Mouse (Mus musculus) MEL (cell line): ENCODE data around the gene Med25. TPM values are rescaled to one million over a fixed set of nuclear protein-coding genes. Genes with fewer than 3 reads are reported as not detected.

Experiments used
- DNase-seq: peaks from one replicate; pipeline ENCODE4 v3.0.0; 2011; ENCODE audit warnings: low read depth, low spot score
- H3K27ac ChIP-seq: 2 replicates; pipeline ENCODE4 v1.5.1; 2012; ENCODE audit warnings: low read depth, mild to moderate bottlenecking, control low read depth, low read length, moderate library complexity; ENCODE audit not compliant: control insufficient read depth
- H3K27me3 ChIP-seq, 2 experiments: fragments of 150-350 bp in 1 of 2; sonication (generic) in 1 of 2; 2 replicates each; pipeline ENCODE4 v1.6.1; 2012; ENCODE audit warnings: low read length in 2 of 2, mild to moderate bottlenecking in 2 of 2, improper control_type of control experiment in 1 of 2, moderate library complexity in 1 of 2; ENCODE audit not compliant: insufficient read depth in 2 of 2, control insufficient read depth in 1 of 2
- H3K36me3 ChIP-seq, 2 experiments: 2 replicates each; pipeline ENCODE4 v1.6.1; 2012 to 2014; ENCODE audit warnings: low read length in 2 of 2, improper control_type of control experiment in 1 of 2, inconsistent platforms in 1 of 2, mild to moderate bottlenecking in 1 of 2; ENCODE audit not compliant: insufficient read depth in 2 of 2, control insufficient read depth in 1 of 2
- H3K4me1 ChIP-seq, 2 experiments: fragments of 150-350 bp in 1 of 2; sonication (generic) in 1 of 2; 2 replicates each; pipeline ENCODE4 v1.6.1; 2012; ENCODE audit warnings: low read length in 2 of 2, improper control_type of control experiment in 1 of 2, mild to moderate bottlenecking in 1 of 2; ENCODE audit not compliant: insufficient read depth in 2 of 2, control insufficient read depth in 1 of 2
- H3K4me3 ChIP-seq, 2 experiments: fragments of 150-350 bp in 1 of 2; sonication (generic) in 1 of 2; 2 replicates each; pipeline ENCODE4 v1.5.1; 2012; ENCODE audit warnings: low read depth in 2 of 2, low read length in 2 of 2, mild to moderate bottlenecking in 2 of 2, moderate library complexity in 2 of 2, control low read depth in 1 of 2, improper control_type of control experiment in 1 of 2; ENCODE audit not compliant: control insufficient read depth in 1 of 2, insufficient read depth in 1 of 2
- H3K79me2 ChIP-seq: 2 replicates; pipeline ENCODE4 v1.6.1; 2012; ENCODE audit warnings: mild to moderate bottlenecking, low read length, moderate library complexity; ENCODE audit not compliant: control insufficient read depth, poor library complexity, insufficient read depth
- H3K9ac ChIP-seq: 2 replicates; pipeline ENCODE4 v1.6.1; 2012; ENCODE audit warnings: low read depth, mild to moderate bottlenecking, control low read depth, low read length, moderate library complexity; ENCODE audit not compliant: control insufficient read depth, poor library complexity, severe bottlenecking
- H3K9me3 ChIP-seq: fragments of 150-350 bp; sonication (generic); replicated peaks from 2 replicates; pipeline ENCODE4 v1.6.1; 2012; ENCODE audit warnings: mild to moderate bottlenecking, low read length, improper control_type of control experiment, moderate library complexity; ENCODE audit not compliant: insufficient read depth
- BHLHE40 ChIP-seq: IDR thresholded peaks from 2 replicates; pipeline ENCODE4 v1.6.1; 2012; ENCODE audit warnings: low read depth, mild to moderate bottlenecking, inconsistent platforms, low read length, improper control_type of control experiment, borderline replicate concordance
- CHD1 ChIP-seq: IDR thresholded peaks from 2 replicates; pipeline ENCODE4 v1.6.1; 2012; ENCODE audit warnings: low read depth, mild to moderate bottlenecking, inconsistent platforms, low read length, improper control_type of control experiment
- CTCF ChIP-seq, 3 experiments: IDR thresholded peaks in 2 of 3; conservative IDR thresholded peaks in 1 of 3; 2 replicates each; pipeline ENCODE4 v1.5.1; 2011 to 2012; ENCODE audit warnings: low read length in 3 of 3, low read depth in 2 of 3, mild to moderate bottlenecking in 2 of 3, improper control_type of control experiment in 1 of 3, inconsistent platforms in 1 of 3, mixed read lengths in 1 of 3, moderate library complexity in 1 of 3; ENCODE audit not compliant: control insufficient read depth in 1 of 3, insufficient read depth in 1 of 3, poor library complexity in 1 of 3, severe bottlenecking in 1 of 3
- E2F4 ChIP-seq: IDR thresholded peaks from 2 replicates; pipeline ENCODE4 v1.6.1; 2011; ENCODE audit warnings: low read depth, low read length, improper control_type of control experiment, borderline replicate concordance
- ELF1 ChIP-seq: IDR thresholded peaks from 2 replicates; pipeline ENCODE4 v1.6.1; 2014; ENCODE audit warnings: low read depth, mild to moderate bottlenecking, inconsistent platforms, low read length, improper control_type of control experiment, moderate library complexity
- EP300 ChIP-seq, 2 experiments: IDR thresholded peaks; 2 replicates each; pipeline ENCODE4 v1.6.1; 2011; ENCODE audit warnings: improper control_type of control experiment in 2 of 2, low read length in 2 of 2, low read depth in 1 of 2, mild to moderate bottlenecking in 1 of 2
- GABPA ChIP-seq: IDR thresholded peaks from 2 replicates; pipeline ENCODE4 v1.6.1; 2012; ENCODE audit warnings: low read depth, mild to moderate bottlenecking, inconsistent platforms, low read length, improper control_type of control experiment, moderate library complexity
- JUND ChIP-seq: IDR thresholded peaks from 2 replicates; pipeline ENCODE4 v1.6.1; 2011; ENCODE audit warnings: low read depth, mild to moderate bottlenecking, improper control_type of control experiment, low read length
- KAT2A ChIP-seq: conservative IDR thresholded peaks from 2 replicates; pipeline ENCODE4 v1.6.1; 2012; ENCODE audit warnings: low read depth, low read length, improper control_type of control experiment, inconsistent platforms
- MYB ChIP-seq: IDR thresholded peaks from 2 replicates; pipeline ENCODE4 v1.6.1; 2011; ENCODE audit warnings: mild to moderate bottlenecking, low read depth, low read length, improper control_type of control experiment
- MYC ChIP-seq: IDR thresholded peaks from 2 replicates; pipeline ENCODE4 v1.6.1; 2011; ENCODE audit warnings: low read depth, mild to moderate bottlenecking, low read length, improper control_type of control experiment, moderate library complexity
- NELFE ChIP-seq: IDR thresholded peaks from 2 replicates; pipeline ENCODE4 v1.6.1; 2011; ENCODE audit warnings: low read depth, low read length, improper control_type of control experiment
- POLR2A ChIP-seq, 2 experiments: IDR thresholded peaks; 2 replicates each; pipeline ENCODE4 v1.6.1; 2011 to 2012; ENCODE audit warnings: low read length in 2 of 2, mild to moderate bottlenecking in 2 of 2, control low read depth in 1 of 2, improper control_type of control experiment in 1 of 2, low read depth in 1 of 2, moderate library complexity in 1 of 2; ENCODE audit not compliant: control insufficient read depth in 1 of 2, insufficient read depth in 1 of 2, poor library complexity in 1 of 2
- POLR2AphosphoS2 ChIP-seq: IDR thresholded peaks from 2 replicates; pipeline ENCODE4 v1.6.1; 2011; ENCODE audit warnings: low read length, improper control_type of control experiment
- POLR2AphosphoS5 ChIP-seq: IDR thresholded peaks from 2 replicates; pipeline ENCODE4 v1.6.1; 2012; ENCODE audit warnings: low read depth, borderline replicate concordance, mild to moderate bottlenecking, inconsistent platforms, low read length, moderate library complexity, mixed read lengths
- RAD21 ChIP-seq: IDR thresholded peaks from 2 replicates; pipeline ENCODE4 v1.6.1; 2011; ENCODE audit warnings: mild to moderate bottlenecking, low read depth, low read length, improper control_type of control experiment
- UBTF ChIP-seq: IDR thresholded peaks from 2 replicates; pipeline ENCODE4 v1.6.1; 2012; ENCODE audit warnings: low read depth, mild to moderate bottlenecking, inconsistent platforms, low read length, improper control_type of control experiment, moderate library complexity, borderline replicate concordance; ENCODE audit not compliant: insufficient read depth
- USF2 ChIP-seq, 2 experiments: IDR thresholded peaks; 2 replicates each; pipeline ENCODE4 v1.6.1; 2011 to 2012; ENCODE audit warnings: improper control_type of control experiment in 2 of 2, low read length in 2 of 2, borderline replicate concordance in 1 of 2, inconsistent platforms in 1 of 2, low read depth in 1 of 2, mild to moderate bottlenecking in 1 of 2; ENCODE audit not compliant: insufficient read depth in 1 of 2
- ZMIZ1 ChIP-seq: IDR thresholded peaks from 2 replicates; pipeline ENCODE4 v1.6.1; 2012; ENCODE audit warnings: low read depth, mild to moderate bottlenecking, inconsistent platforms, low read length, improper control_type of control experiment, moderate library complexity
- ZNF384 ChIP-seq: IDR thresholded peaks from 2 replicates; pipeline ENCODE4 v1.6.1; 2012; ENCODE audit warnings: low read depth, mild to moderate bottlenecking, inconsistent platforms, low read length, improper control_type of control experiment
- polyA plus RNA-seq, 2 experiments: library from polyadenylated mRNA; stranded (reverse) in 1 of 2; unstranded in 1 of 2; fragments of >175 nt in 1 of 2; fragments of >200 nt in 1 of 2; gene quantifications; 2 replicates each; pipeline versions ENCODE4 v1.2.1 to v1.2.4; 2012; ENCODE audit warnings: low replicate concordance in 2 of 2, low read depth in 1 of 2; ENCODE audit not compliant: insufficient read length in 2 of 2, insufficient read depth in 1 of 2, missing spikeins in 1 of 2
- total RNA-seq: library from RNA; depleted of rRNA; stranded (reverse); fragments of 300-350 nt; gene quantifications from 2 replicates; pipeline ENCODE4 v1.2.3, GENCODE M21; 2012

Med25 gene
- total and polyA plus RNA-seq, 3 experiments: 53.9 to 118 TPM; not detected in 1

GRCm38 (mm10) chr7:44895593-44896434 lies 3.3 kb upstream of the Med25 start, which contains the start of gene Fuz (continued):
- TF ChIP-seq POLR2AphosphoS5: no peak
- no peak for TF ChIP-seq JUND
- TF ChIP-seq EP300 (IDR thresholded peaks at IDR 0.05; ENCODE audit: low read depth in 1 of 2, low read length in 2 of 2): no peak
- peak; percentile 71 for TF ChIP-seq ELF1
- TF ChIP-seq, all 39 proteins: peak for 17

GRCm38 (mm10) chr7:44895206-44895592 lies 2.7 kb upstream of the Med25 start:
- DNase-seq: no peak
- Histone ChIP-seq H3K4me1 (peaks cover 0 to 25% of the 10 kb centered on the region in 2 experiments; a peak in 2 of 4 replicates), H3K9ac (no peak overlapping the region), H3K79me2 (peaks cover 20% of the 10 kb centered on the region), H3K9me3 (no peaks in the 10 kb centered on the region), H3K27me3 (no peaks in the 10 kb centered on the region), H3K36me3 (peaks cover 0 to 10% of the 10 kb centered on the region in 2 experiments; a peak in 2 of 4 replicates), H3K4me3 (peak overlapping the region; percentile 72 to 88), H3K27ac (peak overlapping the region; percentile 59)
- TF ChIP-seq BHLHE40 (no peak), E2F4 (no peak), CHD1 (no peak), POLR2AphosphoS2 (no peak), GABPA (no peak), MYB (no peak), ZNF384 (no peak), ZMIZ1 (no peak), POLR2A (IDR thresholded peaks at IDR 0.05; ENCODE audit: control insufficient read depth in 1 of 2, insufficient read depth in 1 of 2, low read depth in 1 of 2, low read length in 2 of 2, poor library complexity in 1 of 2) (no peak), NELFE (no peak), MYC (no peak), KAT2A (no peak), CTCF (IDR thresholded peaks at IDR 0.05 in 2 of 3, conservative IDR thresholded peaks at IDR 0.05 in 1 of 3; ENCODE audit: control insufficient read depth in 1 of 3, insufficient read depth in 1 of 3, low read depth in 2 of 3, low read length in 3 of 3, poor library complexity in 1 of 3, severe bottlenecking in 1 of 3) (no peak), EP300 (IDR thresholded peaks at IDR 0.05; ENCODE audit: low read depth in 1 of 2, low read length in 2 of 2) (no peak), USF2 (IDR thresholded peaks at IDR 0.05; ENCODE audit: borderline replicate concordance in 1 of 2, insufficient read depth in 1 of 2, low read depth in 1 of 2, low read length in 2 of 2) (no peak), RAD21 (no peak), UBTF (no peak)
